Mouse (Mus musculus) midbrain, embryonic 14.5 days (tissue): ENCODE results near the gene BC048679. TPM values are rescaled to one million over a fixed set of nuclear protein-coding genes. Genes with fewer than 3 reads are reported as not detected.

Experiments
- ATAC-seq: fragments of 200-750 bp; cut with Nextera tagmentation; 2 replicates; pipeline ENCODE4 v1.8.0; 2017; ENCODE audit warnings: moderate number of reproducible peaks, moderate library complexity; ENCODE audit not compliant: low FRiP score, low TSS enrichment
- DNase-seq: peaks from one replicate; pipeline ENCODE4 v3.0.0-alpha.2; 2015
- H3K27ac ChIP-seq: fragments of 300-500 bp; sonication (generic); replicated peaks from 2 replicates; pipeline ENCODE4 v1.5.1; 2014; ENCODE audit warnings: mild to moderate bottlenecking, low read depth, low read length, moderate library complexity
- H3K27me3 ChIP-seq: fragments of 300-500 bp; sonication (generic); 2 replicates; pipeline ENCODE4 v1.6.1; 2014; ENCODE audit warnings: low read length, control low read depth, mixed read lengths; ENCODE audit not compliant: control insufficient read depth, insufficient read depth
- H3K36me3 ChIP-seq: fragments of 300-500 bp; sonication (generic); 2 replicates; pipeline ENCODE4 v1.6.1; 2014; ENCODE audit warnings: low read length, control low read depth; ENCODE audit not compliant: control insufficient read depth, insufficient read depth
- H3K4me1 ChIP-seq: fragments of 300-500 bp; sonication (generic); 2 replicates; pipeline ENCODE4 v1.6.1; 2014; ENCODE audit warnings: mild to moderate bottlenecking, antibody characterized with exemption, low read length, control low read depth; ENCODE audit not compliant: control insufficient read depth, insufficient read depth
- H3K4me2 ChIP-seq: fragments of 300-500 bp; sonication (generic); 2 replicates; pipeline ENCODE4 v1.6.1; 2014; ENCODE audit warnings: mild to moderate bottlenecking, low read length, moderate library complexity
- H3K4me3 ChIP-seq: fragments of 300-500 bp; sonication (generic); replicated peaks from 2 replicates; pipeline ENCODE4 v1.5.1; 2014; ENCODE audit warnings: low read depth, low read length
- H3K9ac ChIP-seq: fragments of 300-500 bp; sonication (generic); replicated peaks from 2 replicates; pipeline ENCODE4 v1.6.1; 2014; ENCODE audit warnings: mild to moderate bottlenecking, low read length, moderate library complexity
- H3K9me3 ChIP-seq: fragments of 300-500 bp; sonication (generic); 2 replicates; pipeline ENCODE4 v1.6.1; 2016; ENCODE audit warnings: low read length, control low read depth, mixed read lengths; ENCODE audit not compliant: control insufficient read depth
- WGBS: fragments of 180-500 bp; shearing (Covaris S2); extraction: QIAGEN DNeasy Blood & Tissue Kit; methylation state at CpG from one replicate; pipeline ENCODE4 v1.1.7; 2014; 5-methylcytosine and 5-hydroxymethylcytosine counted together
- polyA plus RNA-seq: library from polyadenylated mRNA; unstranded; fragments of >200 nt; fragmentation: Nextera tagmentation; extraction: Ambion mirVana; gene quantifications from 2 replicates; pipeline ENCODE4 v1.2.1, GENCODE M21; 2014

The BC048679 gene
- not detected in 2 replicates for polyA plus RNA-seq

GRCm38 (mm10) chr7:81498181-81498580 lies at the start of gene BC048679:
Gene BC048679, minus strand, starts transcription at chr7:81498281.
- no peaks in the 10 kb centered on the region for H3K9me3 ChIP-seq
- no peak for DNase-seq
- H3K27me3 ChIP-seq: no peaks in the 10 kb centered on the region
- no peak within 1 kb of the TSS for H3K4me3 ChIP-seq
- H3K4me2 ChIP-seq: no peak within 1 kb of the TSS
- H3K36me3 ChIP-seq: no peaks in the 10 kb centered on the region
- WGBS: 77% methylated on average over 7 of the region's 7 CpGs
- no peaks in the 10 kb centered on the region for H3K4me1 ChIP-seq
- H3K9ac ChIP-seq: no peak within 1 kb of the TSS
- H3K27ac ChIP-seq: no peak within 1 kb of the TSS
- ATAC-seq: no peak

- WGBS: 83% methylated on average over 8 of the region's 8 CpGs
- H3K36me3 ChIP-seq: no peaks in the 10 kb centered on the region
- no peak for ATAC-seq
- H3K9me3 ChIP-seq: no peaks in the 10 kb centered on the region
- H3K9ac ChIP-seq: no peak overlapping the region
- H3K4me2 ChIP-seq: no peak overlapping the region
- no peaks in the 10 kb centered on the region for H3K27me3 ChIP-seq
- H3K4me1 ChIP-seq: peaks cover 13% of the 10 kb centered on the region; the same call in 1 of the 2 replicates
- no peak overlapping the region for H3K27ac ChIP-seq
- no peak overlapping the region for H3K4me3 ChIP-seq
- DNase-seq: no peak
Measured at GRCm38 (mm10) chr7:81542934-81543333, 44.9 kb upstream of the BC048679 start.

GRCm38 (mm10) chr7:81541924-81542524 lies 43.9 kb upstream of the BC048679 start:
- Histone ChIP-seq H3K9ac (no peak overlapping the region), H3K36me3 (no peaks in the 10 kb centered on the region), H3K27me3 (no peaks in the 10 kb centered on the region), H3K9me3 (no peaks in the 10 kb centered on the region), H3K4me2 (no peak overlapping the region), H3K4me3 (no peak overlapping the region), H3K27ac (no peak overlapping the region), H3K4me1 (peaks cover 13% of the 10 kb centered on the region; the same call in 1 of the 2 replicates)
- WGBS: 85% methylated on average over 7 of the region's 7 CpGs
- DNase-seq (no peak), ATAC-seq (no peak)

- DNase-seq (no peak), ATAC-seq (no peak)
- H3K4me3 ChIP-seq: no peak overlapping the region
- H3K36me3 ChIP-seq: no peaks in the 10 kb centered on the region
- H3K4me1 ChIP-seq: peaks cover 13% of the 10 kb centered on the region; the same call in 1 of the 2 replicates
- 66% methylated on average over 1 of the region's 1 CpGs for WGBS
- H3K4me2 ChIP-seq: no peak overlapping the region
- H3K9ac ChIP-seq: no peak overlapping the region
- no peaks in the 10 kb centered on the region for H3K9me3 ChIP-seq
- no peaks in the 10 kb centered on the region for H3K27me3 ChIP-seq
- H3K27ac ChIP-seq: no peak overlapping the region
Measured at GRCm38 (mm10) chr7:81540999-81541398, 42.9 kb upstream of the BC048679 start.

GRCm38 (mm10) chr7:81539565-81539964 lies 41.5 kb upstream of the BC048679 start:
- Histone ChIP-seq H3K9ac (no peak overlapping the region), H3K4me1 (peaks cover 13% of the 10 kb centered on the region; the same call in 1 of the 2 replicates), H3K27ac (no peak overlapping the region), H3K36me3 (peaks cover 9% of the 10 kb centered on the region), H3K4me2 (no peak overlapping the region), H3K9me3 (no peaks in the 10 kb centered on the region), H3K27me3 (no peaks in the 10 kb centered on the region), H3K4me3 (no peak overlapping the region)
- no peak for ATAC-seq
- DNase-seq: peak; percentile 27
- 8% methylated on average over 2 of the region's 2 CpGs for WGBS

GRCm38 (mm10) chr7:81538070-81538675 lies 40.1 kb upstream of the BC048679 start:
- Histone ChIP-seq H3K27me3 (no peaks in the 10 kb centered on the region), H3K9me3 (no peaks in the 10 kb centered on the region), H3K27ac (no peak overlapping the region), H3K4me2 (no peak overlapping the region), H3K4me1 (peaks cover 13% of the 10 kb centered on the region; the same call in 1 of the 2 replicates), H3K4me3 (no peak overlapping the region), H3K36me3 (peaks cover 19% of the 10 kb centered on the region), H3K9ac (no peak overlapping the region)
- DNase-seq: peak; percentile 47
- WGBS: 74% methylated on average over 2 of the region's 2 CpGs
- ATAC-seq: no peak

GRCm38 (mm10) chr7:81536478-81536877 lies 38.4 kb upstream of the BC048679 start:
- Histone ChIP-seq H3K9me3 (no peaks in the 10 kb centered on the region), H3K4me2 (no peak overlapping the region), H3K4me3 (no peak overlapping the region), H3K27me3 (no peaks in the 10 kb centered on the region), H3K27ac (no peak overlapping the region), H3K9ac (no peak overlapping the region), H3K36me3 (peaks cover 34% of the 10 kb centered on the region), H3K4me1 (peaks cover 13% of the 10 kb centered on the region; the same call in 1 of the 2 replicates)
- ATAC-seq: no peak
- WGBS: 95% methylated on average over 4 of the region's 4 CpGs
- DNase-seq: no peak

GRCm38 (mm10) chr7:81531462-81531861 lies 33.4 kb upstream of the BC048679 start:
- H3K9me3 ChIP-seq: no peaks in the 10 kb centered on the region
- H3K4me1 ChIP-seq: no peaks in the 10 kb centered on the region
- no peak overlapping the region for H3K4me3 ChIP-seq
- no peak for ATAC-seq
- H3K36me3 ChIP-seq: peaks cover 71% of the 10 kb centered on the region
- no peaks in the 10 kb centered on the region for H3K27me3 ChIP-seq
- H3K27ac ChIP-seq: no peak overlapping the region
- H3K9ac ChIP-seq: no peak overlapping the region
- no peak overlapping the region for H3K4me2 ChIP-seq
- 90% methylated on average over 1 of the region's 1 CpGs for WGBS
- DNase-seq: no peak

- DNase-seq: no peak
- Histone ChIP-seq H3K4me1 (peaks cover 12% of the 10 kb centered on the region), H3K9me3 (no peaks in the 10 kb centered on the region), H3K9ac (no peak overlapping the region), H3K4me3 (no peak overlapping the region), H3K36me3 (peaks cover 59% of the 10 kb centered on the region), H3K27ac (no peak overlapping the region), H3K4me2 (no peak overlapping the region), H3K27me3 (no peaks in the 10 kb centered on the region)
- ATAC-seq: no peak
- 95% methylated on average over 8 of the region's 8 CpGs for WGBS
Measured at GRCm38 (mm10) chr7:81528918-81529317, 30.8 kb upstream of the BC048679 start.
